Mouse (Mus musculus) cerebellum, adult 11-12 months (tissue): ENCODE results near the gene Tmem91.

Experiments
- DNase-seq: peaks from one replicate; pipeline ENCODE4 v3.0.0; 2022

The Tmem91 gene

DNA sequence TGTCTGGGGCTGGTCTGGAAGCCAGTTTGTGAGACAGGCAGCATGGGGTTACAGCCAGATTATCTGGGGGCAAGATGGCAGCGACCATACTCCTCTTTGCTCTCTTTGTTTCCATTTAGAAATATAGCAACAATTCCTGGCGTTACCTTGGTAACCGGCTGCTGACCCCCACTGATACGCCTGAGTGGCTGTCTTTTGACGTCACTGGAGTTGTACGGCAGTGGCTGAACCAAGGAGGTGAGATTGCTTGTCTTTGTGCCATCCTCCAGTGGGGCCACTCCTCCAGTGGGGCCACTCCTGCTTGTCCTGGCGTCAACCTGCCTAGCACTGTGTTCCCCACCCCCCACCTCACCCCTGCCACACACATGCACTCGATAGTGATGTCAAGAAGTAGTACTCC lies 19.1 kb upstream of the Tmem91 start:
- no peak for DNase-seq

DNA sequence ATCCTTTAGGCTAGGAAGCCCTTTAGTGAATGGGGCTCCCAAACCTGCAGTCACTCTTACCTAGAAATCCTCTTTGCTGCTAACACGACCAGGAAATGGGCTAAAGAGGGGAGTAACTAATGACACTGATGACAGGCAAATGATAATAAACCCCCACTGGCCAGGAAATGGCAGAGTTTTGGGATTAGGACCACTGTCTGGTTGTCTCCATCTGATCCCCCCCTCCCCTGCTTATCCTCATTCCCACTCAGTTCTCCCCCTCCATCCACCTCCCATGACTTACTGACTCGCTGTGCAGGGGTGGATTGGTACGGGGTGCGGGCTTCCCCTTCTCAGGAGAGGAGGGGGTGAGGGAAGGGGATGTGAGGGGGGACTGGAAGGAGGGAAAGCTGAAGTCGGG lies 15.1 kb upstream of the Tmem91 start:
- no peak for DNase-seq

DNA sequence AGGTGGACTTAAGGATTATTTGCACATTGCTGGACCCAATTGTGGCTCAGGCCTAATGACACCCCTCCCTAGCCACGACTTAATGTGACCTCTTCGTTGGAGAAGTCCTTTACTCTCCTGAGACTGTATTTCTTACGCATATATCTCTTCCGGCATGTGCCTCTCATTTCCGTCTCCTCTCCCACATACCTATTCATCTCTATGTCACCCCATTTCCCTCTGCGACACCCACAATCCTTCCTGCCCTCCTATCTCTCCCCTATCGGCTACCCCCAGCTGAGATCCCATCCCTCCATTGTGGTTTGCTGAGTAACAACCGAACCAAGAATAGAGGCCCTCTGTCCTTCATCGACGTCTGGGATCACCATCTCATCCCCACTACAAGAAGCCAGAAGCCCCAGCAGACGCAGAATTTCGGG lies 14.6 kb upstream of the Tmem91 start:
- DNase-seq = no peak

DNA sequence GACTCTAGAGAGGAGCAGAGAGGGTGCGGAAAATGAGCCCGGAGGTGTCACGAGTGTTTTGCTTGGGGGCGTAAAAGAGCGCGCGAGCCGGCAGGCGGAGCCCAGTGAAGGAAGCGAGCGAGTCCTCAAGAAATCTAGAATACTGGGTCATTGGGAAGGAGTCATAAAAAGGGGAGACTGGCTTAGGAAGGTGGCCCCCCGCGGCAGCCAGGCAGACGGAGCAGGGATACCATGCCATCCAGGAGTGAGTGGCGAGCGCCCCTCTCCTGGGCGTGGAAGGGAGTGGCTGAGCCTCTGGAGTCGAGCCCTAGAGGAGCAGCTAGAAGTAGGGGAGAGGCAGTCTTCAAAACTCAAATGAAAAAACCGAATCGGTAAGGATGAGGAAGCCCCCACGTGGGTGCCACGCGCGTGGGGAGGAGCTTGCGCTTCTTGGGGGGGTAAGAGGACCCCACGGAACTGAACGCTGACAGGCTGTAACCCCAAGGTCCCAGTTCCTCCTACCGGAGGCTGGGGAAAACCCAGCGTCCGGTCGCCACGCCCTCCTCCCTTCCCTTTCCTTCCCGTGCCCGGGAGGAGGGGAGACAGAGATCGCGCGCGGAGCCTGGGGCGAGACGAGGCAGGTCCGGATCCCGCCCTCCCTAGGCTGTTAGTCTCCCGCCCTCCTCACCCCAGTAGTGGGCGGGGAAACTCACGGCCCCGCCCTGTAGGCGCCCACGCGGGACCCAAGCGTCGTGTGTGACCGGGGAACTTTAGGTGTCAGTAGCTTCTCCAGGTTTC lies 14.0 kb upstream of the Tmem91 start:
- no peak for DNase-seq

DNA sequence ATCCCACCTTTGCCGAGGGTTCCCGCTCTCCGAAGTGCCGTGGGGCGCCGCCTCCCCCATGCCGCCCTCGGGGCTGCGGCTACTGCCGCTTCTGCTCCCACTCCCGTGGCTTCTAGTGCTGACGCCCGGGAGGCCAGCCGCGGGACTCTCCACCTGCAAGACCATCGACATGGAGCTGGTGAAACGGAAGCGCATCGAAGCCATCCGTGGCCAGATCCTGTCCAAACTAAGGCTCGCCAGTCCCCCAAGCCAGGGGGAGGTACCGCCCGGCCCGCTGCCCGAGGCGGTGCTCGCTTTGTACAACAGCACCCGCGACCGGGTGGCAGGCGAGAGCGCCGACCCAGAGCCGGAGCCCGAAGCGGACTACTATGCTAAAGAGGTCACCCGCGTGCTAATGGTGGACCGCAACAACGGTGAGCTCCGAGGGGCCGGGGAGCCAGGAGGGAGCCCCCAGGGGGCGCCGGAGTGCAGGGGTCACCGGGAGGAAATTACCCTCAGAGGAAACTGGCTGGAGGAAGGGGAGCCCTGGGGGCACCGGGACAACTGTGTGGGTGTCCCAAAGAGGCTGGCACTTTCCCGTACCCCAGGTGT lies 12.9 kb upstream of the Tmem91 start:
- no peak for DNase-seq

GRCm38 (mm10) chr7:25686680-25687531 lies 11.9 kb upstream of the Tmem91 start, which contains the start of gene Tgfb1:
TSS of gene Tgfb1 (plus strand) at chr7:25687002.
- no peak for DNase-seq

DNA sequence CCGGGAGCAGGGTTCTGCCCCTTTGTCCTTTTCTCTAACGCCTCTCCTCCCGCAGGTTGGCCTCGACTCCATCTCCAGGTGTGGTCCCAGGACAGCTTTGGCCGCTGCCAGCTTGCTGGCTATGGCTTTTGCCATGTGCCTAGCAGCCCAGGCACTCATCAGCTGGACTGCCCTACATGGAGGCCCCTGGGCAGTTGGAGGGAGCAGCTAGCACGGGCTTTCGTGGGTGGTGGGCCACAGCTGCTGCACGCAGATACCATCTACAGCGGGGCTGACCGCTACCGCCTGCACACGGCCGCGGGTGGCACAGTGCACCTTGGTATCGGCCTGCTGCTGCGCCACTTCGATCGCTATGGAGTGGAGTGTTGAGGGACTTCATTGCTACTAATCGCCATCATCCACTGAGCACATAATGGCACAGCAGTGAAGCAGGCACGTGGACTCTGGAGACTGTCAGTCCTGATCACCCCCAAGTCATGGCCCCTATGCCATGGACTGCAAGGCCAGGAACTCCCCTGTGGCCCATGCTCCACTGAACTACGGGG lies 11.0 kb upstream of the Tmem91 start:
- DNase-seq = no peak

- DNase-seq = no peak
These were observed 9.7 kb upstream of the Tmem91 start for GRCm38 (mm10) chr7:25684659-25685058.

GRCm38 (mm10) chr7:25683474-25684180 lies 8.7 kb upstream of the Tmem91 start:
- DNase-seq = no peak

DNA sequence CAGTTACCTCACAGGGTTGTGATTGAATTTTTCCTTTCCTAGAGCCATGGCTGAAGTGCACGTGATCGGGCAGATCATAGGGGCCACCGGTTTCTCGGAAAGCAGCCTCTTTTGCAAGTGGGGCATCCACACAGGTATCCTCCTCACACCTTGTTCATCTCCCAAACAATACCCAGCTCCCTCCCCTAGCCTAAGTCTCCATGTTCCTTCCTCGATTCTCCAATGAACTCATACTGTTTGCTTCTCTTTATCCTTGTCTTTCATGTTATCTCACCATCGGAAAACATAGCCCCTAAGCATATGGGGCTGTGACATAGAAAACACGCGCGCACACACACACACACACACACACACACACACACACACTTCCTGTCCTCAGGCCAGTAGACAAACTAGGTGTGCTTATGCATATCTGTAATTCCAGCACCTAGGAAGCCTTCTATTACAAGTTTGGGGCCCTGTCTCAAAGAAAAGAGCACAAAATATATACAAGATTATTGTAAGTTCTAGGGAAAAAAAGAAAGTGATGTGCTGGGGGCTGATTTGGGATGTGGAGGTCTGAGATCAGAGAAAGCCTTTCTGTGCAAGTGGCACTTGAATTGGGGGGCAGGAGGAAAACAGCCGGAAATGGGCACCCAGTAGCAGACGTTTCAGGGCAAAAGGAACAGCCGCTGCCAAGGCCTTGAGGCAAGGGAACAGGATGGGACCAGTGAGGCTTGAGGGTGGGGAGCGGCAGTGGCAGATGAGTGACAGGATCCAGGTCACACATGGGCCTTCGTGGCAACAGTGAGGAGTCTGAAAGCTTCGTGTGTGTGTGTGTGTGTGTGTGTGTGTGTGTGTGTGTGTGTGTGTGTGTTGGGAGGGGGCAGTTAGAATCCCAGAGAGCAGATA lies 6.6 kb upstream of the Tmem91 start:
- DNase-seq = no peak

- DNase-seq = peak; percentile 92
These were observed 5.7 kb upstream of the Tmem91 start, which contains the start of gene B9d2 for GRCm38 (mm10) chr7:25680514-25681258. TSS of gene B9d2 (plus strand) at chr7:25680780.

DNA sequence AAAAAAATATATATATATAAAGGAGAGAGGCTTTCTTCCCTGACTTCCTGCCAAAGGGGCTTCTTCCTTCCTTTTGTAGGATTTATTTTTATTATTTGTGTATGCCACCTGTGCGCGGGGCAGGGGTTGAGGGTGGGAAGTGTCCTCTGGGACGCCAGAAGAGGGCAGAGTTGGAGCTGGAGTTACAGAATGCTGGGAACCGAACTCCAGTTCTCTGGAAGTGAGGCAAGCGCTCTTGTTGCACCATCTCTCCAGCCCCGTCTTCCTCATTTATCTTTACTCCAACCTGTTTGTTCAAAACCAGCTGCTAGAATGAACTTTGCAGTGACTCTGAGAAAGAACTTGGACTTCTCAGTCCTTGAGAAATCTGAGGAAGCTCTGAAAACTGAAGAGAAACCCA lies 5.0 kb upstream of the Tmem91 start:
- DNase-seq = no peak

DNA sequence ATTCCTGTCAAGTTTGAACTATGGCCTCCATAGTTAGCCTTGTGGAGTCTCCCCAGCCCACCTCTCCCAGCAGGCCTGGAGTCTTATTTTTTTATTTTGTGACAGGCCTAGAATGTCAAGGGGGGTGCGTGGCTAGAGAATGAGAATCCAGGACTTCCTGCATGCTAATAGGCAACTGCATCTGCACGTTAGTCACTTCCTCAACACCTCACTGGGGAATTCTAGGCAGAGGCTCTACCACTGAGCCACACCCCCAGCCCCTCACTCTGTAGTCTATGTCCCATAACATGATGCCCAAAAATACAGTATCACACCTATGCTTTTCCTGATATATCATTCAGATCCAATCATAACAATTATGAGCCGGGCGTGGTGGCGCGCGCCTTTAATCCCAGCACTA lies 2.0 kb upstream of the Tmem91 start:
- DNase-seq = no peak

- peak; percentile 97 for DNase-seq
These were observed 1.3 kb upstream of the Tmem91 start for GRCm38 (mm10) chr7:25676085-25676781.

DNA sequence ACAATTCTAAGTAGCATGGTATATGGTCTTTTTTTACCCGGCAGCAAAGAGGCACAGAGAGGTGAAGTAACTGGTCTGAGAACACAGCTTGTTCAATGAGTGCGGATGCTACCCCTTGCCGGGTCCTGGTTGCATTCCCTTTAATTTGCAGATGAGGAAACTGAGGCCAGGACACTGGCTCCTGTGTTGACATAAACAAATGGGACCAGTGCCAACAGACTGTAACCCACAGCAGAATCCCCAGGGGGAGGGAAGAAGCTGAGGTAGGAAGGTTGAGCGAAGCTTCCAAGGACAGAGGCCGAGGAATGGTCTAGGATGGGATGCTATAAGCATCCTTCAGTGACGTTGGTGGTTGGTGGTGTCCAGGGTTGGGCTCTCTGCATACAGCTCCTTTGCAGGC lies 439 bp upstream of the Tmem91 start:
- peak; percentile 50 for DNase-seq

- no peak for DNase-seq
These were observed 669 bp downstream of the Tmem91 start for GRCm38 (mm10) chr7:25674297-25674696.

DNA sequence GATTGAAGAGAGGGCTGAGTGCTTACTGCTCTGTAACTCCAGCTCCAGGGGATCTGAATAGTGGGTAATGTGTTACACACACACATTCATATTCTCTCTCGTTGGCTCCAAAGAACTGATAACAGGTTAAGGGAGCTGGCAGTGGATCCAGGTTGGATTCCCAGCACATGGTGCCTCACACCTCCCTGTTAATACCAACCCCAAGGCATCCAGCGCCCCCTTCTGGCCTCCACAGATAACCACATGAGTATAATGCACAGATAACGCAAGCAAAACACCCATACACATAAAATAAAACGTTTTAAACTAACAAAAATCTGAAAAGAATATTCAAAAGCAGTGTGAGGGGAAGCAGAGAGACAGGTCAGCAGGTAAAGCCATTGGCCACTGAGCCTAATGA lies 2.5 kb downstream of the Tmem91 start:
- DNase-seq = no peak

DNA sequence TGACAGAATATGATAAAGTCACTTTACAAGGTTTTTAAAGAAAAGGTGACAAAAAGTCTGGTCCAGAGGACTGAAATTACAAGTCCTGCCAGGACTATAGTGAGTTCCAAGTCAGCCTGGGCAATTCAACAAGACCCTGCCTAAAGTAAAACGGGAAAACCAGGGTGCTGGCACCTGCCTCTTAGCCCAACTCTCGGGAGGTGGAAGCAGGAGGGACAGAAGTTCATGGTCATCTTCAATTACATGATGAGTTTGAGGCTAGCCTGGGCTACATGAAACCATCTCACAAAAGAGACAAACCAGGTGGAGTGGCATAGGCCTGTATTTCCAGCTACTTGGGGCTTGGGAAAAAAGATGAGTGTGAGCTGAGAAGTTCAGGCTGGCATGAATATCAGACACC lies 3.3 kb downstream of the Tmem91 start:
- no peak for DNase-seq

GRCm38 (mm10) chr7:25670096-25670495 lies 4.9 kb downstream of the Tmem91 start:
- DNase-seq = no peak

DNA sequence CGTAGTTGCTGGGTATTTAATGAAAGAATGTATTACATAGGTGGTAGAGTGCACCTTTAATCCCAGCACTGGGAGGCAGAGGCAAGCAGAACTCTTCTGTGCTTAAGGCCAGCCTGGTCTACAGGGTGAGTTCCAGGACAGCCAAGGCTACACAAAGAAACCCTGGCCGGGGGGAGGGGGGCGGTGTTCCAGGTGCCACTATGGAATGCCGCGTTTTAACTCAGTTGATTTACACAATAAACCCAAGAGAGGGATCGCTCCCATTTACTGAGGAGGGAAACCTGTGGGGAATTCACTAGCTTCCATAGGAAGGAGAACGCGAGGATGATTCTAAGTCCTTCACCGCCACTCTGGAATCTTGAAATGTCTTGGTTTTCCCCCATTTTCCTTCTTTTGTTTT lies 5.3 kb downstream of the Tmem91 start:
- no peak for DNase-seq
